Mouse (Mus musculus) frontal cortex, adult 2 months (tissue): ENCODE measurements around the gene Arhgap18. TPM values are rescaled to one million over a fixed set of nuclear protein-coding genes. Genes with fewer than 3 reads are reported as not detected.
A peak's percentile ranks its signal among the peaks of the same experiment; 100 is the strongest.

Source experiments
- DNase-seq, 2 experiments: peaks; one replicate each; pipeline ENCODE4 v3.0.0; 2022; ENCODE audit warnings: low spot score in 1 of 2; ENCODE audit errors: extremely low spot score in 1 of 2
- polyA plus RNA-seq: library from polyadenylated mRNA; depleted of rRNA; stranded (reverse); fragments of >200 nt; gene quantifications from 2 replicates; pipeline ENCODE4 v1.2.3, GENCODE M21; 2012; rRNA removed

The Arhgap18 gene
- polyA plus RNA-seq: 4.6 and 5.7 TPM in 2 replicates

DNA sequence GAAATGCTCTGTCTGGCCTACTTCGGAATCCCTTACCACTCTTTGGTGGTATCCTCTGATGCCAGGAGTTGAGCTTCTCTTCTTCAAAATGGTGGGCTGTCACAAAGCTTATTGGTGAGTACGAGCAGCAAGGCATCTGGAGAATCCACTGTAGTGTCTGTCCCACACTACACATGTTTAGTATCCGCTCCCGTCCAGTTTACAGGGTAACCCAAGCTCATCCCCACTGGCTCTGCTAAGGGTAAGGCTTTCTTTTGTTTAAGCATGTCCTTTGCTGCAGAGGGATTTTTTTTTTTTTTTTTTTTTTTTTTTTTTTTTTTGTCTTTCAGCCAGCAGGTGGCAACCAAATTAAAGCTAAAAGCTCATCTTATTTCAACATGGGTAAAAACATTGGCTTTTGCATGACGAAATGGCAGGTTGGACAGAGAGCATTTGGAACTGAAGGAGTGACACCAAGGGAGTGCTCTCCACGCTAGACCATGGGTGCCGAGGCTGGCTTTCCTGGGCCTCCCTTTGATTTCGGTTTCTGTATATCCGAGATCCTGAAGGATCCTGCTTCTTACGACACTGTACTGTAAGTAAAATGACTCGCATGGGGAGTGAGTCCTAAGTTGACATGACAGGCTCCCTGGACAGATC is at the start of gene Arhgap18:
Arhgap18 (plus strand) TSS at position 493 of the 639 bp plus-strand sequence.
- DNase-seq: no peak

DNA sequence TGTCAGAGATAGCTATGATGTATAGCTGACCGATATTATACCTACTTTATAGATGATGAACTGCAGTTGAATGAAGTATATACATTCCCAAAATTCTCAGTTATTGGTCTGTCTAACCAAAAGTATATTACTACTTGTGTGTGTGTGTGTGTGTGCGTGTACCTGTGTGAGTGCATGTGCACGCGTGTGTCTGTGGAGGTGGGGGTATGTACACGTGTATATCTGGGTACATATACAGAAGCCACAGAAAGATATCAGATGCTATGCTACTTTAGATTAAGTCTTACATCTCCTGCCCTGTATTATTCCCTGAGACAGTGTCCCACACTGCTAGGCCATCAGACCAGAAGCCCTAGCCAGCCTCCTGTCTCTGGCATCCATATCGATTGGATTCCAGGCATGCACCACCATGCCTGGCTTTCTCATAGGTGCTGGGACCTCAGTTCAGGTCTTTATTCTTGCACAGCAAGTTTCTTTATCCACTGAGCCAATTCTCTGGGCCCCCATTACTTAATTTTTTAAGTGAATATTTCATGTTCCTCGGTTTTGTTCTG is 42.7 kb upstream of the Arhgap18 start:
- DNase-seq: no peak

DNA sequence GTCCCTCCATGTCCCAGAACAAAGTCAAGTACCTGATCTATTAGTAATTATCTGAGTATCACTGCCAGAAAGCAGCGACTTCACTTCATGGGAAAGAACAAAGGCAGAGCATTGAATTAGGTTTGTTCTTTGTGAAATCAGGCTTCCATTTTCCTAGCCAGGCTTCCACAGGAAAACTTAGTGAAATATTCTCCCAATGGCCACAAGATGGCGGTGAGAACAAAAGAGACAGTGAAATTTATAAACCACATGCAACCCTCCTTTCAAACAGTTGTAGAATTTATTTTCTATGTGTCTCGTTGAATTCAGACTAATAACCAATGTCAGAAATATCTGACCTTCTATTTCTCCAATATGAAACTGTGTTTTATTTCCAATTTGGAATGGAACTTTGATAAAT is 42.2 kb upstream of the Arhgap18 start:
- DNase-seq: peak; percentile 31 to 79

DNA sequence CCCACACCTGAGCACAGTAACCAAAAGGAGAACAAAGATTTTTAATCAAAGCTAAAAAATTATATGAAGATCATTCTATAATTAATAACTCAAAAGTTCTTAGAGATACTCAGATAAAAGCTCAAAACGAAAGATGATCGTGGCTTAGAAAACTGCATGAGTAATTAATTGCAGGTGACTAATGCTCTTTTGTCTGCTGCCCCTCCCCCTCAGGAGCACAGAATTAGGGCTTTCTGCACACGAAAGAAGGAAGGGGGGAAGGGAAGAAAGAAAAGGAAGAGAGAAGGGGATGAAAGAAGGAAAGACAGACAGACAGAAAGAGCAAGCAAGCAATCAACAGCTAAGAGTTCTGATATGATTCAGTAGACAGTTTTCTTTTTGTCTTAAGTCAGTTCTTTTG is 39.2 kb upstream of the Arhgap18 start:
- DNase-seq: peak in 1 of 2 experiments; percentile 14

DNA sequence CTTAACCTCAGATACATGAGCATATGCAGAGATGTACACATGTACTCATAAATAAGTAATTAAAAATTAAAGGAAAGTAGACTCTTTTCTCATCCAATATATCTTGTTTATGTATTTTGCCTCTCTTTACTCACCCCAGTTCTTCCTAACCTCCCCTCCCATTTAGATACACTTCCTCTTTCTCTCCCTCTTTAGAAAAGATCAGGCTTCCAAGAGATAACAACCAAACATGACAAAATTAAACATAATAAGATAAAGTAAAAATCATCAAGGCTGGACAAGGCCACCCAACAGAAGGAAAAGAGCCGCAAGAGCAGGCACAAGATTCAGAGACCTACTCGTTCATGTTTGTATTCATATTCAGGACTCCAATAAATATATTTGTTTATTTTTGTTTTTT is 28.5 kb upstream of the Arhgap18 start:
- no peak for DNase-seq

DNA sequence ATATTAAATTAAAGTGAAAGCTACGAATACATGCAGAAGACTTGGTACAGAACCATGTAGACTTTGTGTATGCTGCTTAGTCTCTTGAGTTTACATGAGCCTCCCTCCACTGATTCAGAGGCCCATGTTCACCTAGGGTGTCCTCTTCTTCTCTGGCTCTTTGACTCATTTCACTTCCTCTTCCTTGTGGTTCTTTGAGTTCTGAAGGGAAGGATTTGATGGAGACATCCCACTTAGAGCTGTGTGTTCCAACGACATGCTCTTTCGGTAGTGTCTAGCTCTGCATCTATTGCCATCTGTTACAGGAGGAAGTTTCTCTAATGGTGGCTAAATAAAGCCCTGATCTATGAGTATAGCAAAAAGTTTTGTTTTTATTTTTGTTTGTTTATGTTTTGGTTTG is 28.0 kb upstream of the Arhgap18 start:
- no peak for DNase-seq

DNA sequence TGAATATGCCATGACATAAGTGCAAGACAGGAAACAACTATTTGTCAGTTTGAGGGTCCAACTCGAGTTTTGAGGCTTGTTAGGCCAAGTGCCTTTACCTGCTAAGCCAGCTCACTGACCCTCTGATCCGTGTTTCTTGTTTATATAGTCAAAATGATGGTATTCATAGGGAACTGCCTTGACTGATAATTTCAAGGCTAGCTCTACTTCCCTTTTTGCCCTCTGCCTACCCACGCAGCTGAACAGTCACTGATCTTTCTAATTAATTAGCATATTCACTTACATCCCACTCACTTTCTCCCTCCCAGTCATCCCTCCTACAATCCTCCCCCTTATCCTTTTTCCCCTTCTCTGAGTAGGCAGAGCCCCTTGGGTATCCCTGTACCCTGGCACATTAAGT is 2.4 kb upstream of the Arhgap18 start:
- no peak for DNase-seq

DNA sequence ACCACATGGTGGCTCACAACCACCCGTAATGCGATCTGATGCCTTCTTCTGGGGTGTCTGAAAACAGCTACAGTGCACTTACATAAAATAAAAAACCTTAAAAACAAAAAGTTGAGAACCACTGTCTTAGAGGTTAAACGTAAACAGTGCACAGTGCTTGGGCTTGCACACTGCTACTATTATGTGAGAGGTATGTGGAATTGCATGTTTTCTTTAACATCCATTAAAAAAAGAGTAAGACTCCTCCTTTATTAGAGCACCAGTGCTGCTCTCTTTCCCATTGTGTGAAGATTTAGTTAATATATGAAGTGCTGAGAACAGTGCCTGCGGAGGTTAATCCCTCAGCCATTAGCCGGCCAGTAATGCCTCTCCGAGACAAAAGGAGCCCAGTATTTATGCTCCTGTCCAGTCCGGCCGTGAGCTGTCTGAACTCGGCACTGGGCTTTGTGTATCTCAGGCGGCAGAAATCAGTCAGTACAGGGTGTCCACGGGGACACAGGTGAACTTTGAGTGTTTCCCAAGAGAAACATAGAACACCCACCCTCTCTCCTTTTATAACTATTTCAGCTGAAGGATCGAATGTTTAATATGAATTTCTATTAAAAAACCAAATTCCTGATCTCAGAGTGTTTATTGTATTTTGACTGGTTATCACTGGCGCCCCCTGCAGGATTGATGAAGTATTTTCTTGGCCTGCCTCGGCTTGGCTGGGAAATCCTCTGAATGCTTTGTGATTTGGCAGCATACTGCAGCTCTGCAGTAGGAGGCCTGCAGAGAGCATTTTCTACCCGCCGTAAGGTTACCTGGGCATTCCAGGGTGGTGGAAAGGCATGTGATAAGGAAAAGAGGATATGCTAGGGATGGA is 925 bp upstream of the Arhgap18 start:
- DNase-seq: peak; percentile 46 to 82

DNA sequence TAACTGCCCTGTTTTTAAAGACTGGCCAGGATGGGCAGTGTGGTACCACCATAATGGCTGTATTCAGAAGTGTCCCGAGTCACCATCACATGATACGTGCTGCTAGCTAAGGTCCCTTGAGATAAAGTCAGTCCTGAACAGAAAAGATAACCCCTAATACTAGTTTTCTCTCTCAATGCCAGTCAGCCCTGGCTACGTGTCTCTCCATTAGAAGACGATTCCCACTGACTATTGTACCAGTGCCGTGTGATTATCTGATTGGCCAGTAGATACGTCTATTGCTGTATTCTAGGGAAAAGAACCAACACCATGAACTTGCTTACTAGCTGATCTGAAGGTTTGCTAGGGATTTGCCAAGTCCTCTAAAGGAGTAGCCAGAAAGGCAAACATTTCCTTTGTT is 785 bp downstream of the Arhgap18 start:
- DNase-seq: no peak

DNA sequence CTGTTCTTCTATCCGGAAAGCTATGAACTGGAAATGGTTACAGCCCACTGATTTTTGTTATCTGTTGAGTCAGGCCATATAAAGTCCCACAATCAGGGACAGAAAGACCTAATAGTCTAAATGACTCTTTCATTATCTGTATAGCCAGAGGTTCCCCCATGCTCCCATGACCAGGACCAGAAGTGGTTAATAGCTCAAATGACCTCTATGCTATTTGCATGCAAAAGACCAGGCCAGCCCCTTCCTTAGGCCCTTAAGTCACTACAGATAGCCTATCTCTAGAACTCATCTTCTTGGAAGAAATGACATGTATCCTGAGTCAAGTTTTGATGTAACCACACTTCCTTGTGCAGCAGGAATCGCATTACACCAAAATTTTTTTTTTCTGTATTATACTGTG is 4.0 kb downstream of the Arhgap18 start:
- DNase-seq: no peak

DNA sequence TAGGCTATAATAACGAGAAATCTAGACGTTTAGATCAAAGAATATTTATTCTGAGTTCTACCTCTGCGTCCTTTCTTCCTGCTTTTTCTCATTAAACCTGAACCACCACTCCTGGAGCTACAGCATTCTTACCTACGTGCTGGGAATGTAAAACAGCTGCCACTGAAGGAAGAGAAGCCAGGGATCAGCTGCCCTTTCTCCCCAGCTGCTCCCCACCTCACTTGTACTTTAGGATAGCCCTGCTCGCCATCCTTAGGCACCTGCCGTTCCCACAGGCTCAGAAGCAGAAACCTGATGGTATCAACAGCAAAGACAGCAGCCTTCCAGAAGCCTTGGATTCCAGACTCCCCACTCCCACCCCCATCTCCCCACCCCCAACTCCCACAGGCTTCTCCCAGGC is 6.2 kb downstream of the Arhgap18 start:
- no peak for DNase-seq

DNA sequence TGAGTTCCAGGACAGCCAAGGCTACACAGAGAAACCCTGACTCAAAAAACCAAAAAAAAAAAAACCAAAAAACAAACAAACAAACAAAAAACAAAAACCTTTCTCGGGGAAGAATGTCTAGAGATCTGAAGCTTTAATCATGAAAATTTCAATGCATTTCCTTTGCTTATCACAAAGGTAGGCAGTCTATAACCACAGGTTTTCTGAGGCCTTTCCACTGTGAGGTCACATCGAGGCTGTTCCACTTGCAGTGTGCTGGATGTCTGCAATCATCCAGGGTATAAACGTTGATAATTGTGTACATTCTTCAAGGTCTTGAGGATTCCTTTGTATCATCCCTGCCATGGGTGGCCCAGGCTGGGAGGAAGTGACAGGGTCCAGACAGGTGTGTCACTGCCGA is 7.9 kb downstream of the Arhgap18 start:
- no peak for DNase-seq

DNA sequence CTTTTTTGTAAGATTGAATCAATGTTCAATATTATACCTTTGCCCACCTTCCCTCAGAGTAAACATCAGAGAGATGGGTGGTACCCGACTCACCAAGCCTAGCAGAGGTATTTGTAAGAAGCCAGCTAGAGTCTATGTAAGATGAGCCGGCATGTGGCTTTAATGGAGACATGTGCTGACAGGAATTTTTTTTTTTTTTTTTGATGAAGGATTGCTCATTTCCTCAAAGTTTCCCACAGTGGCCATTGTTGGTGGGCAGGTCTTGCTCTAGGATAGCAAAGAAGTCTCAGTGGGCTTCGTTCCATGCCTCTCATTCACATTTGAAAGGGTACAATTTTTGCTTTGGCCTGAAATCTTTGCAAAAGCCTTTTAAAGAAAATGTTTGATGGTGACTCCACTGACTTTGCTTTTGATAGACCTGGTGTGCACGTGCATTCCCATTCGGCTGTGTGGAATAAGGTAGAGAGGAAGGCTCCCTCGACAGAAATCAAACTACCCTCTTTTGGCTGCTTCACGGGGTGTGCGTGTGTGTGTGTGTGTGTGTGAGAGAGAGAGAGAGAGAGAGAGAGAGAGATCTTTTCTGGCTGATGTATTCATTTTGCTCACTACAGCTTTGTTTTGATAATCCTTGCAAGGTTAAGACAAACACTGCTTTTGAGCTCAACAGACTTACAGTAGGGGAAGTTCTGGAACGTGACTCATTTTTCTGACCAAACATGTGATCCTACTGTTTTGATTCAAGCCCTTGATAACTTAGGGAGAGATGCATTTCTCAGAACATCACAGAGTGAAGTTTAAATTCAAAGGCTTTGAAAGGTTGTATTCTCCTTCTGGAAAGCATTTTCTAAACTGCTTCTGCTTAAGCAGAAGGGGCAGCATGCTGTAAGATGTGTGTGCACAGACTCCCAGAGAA is 9.0 kb downstream of the Arhgap18 start:
- DNase-seq: no peak

DNA sequence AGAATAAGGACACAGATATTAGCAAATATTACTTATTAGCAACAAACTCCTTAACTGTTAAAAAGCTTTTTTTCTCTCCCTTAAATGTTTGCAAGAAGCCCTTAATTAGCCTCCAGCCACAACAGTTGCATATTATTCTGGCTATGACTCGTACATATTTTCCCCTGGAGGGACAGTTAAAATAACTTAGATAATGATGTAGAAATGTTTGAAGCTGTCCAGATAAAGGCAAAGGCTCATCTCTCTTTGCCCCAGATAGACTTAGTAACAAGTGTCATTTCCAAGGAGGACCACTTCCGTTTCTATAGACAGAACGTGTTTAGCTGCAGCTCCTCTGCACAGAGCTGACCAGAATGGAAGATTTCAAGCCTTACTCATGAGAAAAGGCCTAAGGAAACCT is 14.0 kb downstream of the Arhgap18 start:
- no peak for DNase-seq

DNA sequence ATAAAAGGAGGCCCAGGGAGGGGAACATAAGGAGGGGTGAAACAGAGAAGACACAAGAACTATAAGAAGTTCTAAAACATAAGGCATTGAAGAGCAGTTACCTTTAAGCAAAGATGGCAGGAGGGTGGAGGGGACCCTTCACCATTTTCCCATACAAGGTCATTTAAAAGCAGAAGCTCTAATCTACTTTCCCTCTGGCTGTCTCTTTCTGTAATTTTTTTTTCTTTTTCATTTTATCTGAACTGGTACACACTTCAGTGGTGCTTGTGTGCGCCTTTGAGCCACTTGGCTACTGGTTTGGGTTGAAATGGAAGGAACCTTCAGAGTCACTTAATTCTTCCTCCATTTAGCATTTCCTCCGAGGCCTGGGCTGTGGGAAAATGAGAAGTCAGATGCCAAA is 15.7 kb downstream of the Arhgap18 start:
- no peak for DNase-seq

DNA sequence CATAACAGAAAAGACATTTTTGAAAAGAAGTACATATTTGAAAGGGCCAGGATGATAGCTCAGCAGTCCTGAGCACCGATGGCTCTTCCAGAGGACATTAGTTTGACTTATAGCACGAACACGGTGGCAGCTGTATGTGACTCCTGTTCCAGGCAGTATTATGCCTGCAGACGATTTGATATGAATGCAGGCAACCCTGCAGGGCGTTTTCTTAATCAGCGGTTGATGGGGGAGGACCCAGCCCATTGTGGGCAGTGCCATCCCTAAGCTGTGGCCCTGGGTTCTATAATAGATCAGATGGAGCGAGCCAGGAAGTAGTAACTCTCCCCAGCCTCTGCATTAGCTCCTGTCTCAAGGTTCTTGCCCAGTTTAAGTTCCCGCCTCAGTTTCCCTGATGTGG is 16.8 kb downstream of the Arhgap18 start:
- no peak for DNase-seq

DNA sequence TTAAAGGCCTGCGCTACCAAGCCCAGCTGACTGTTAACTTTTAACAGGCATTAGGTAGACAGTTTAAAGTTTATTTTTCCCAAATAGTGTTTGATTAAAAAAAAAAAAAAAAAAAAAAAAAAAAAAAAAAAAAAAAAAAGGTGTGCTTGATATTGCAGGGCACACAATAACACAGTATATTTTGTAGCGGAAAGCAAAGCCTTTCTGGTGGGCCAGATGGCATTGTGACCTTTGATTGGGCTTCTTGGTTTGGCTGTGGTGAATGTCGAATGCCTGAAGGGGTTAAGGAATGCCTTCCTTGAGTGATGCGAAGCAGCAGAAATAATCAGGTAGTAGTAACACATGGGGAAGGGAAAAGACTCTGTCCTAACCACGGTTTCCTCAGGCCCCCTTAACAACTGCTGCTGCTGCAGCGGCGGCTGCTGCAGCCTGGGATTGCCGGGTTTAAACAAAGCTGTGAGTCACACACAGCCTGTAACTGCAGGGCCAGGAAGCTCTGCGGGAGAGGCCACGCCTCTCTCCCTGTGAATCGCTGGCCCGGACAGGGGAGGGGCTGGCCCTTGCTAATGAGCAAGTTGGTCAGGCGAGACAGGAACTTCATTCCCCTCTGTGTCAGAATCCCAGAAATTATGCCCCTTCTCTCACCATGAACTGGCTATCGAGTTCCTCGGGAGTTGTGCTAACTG is 18.9 kb downstream of the Arhgap18 start:
- peak; percentile 20 to 73 for DNase-seq

DNA sequence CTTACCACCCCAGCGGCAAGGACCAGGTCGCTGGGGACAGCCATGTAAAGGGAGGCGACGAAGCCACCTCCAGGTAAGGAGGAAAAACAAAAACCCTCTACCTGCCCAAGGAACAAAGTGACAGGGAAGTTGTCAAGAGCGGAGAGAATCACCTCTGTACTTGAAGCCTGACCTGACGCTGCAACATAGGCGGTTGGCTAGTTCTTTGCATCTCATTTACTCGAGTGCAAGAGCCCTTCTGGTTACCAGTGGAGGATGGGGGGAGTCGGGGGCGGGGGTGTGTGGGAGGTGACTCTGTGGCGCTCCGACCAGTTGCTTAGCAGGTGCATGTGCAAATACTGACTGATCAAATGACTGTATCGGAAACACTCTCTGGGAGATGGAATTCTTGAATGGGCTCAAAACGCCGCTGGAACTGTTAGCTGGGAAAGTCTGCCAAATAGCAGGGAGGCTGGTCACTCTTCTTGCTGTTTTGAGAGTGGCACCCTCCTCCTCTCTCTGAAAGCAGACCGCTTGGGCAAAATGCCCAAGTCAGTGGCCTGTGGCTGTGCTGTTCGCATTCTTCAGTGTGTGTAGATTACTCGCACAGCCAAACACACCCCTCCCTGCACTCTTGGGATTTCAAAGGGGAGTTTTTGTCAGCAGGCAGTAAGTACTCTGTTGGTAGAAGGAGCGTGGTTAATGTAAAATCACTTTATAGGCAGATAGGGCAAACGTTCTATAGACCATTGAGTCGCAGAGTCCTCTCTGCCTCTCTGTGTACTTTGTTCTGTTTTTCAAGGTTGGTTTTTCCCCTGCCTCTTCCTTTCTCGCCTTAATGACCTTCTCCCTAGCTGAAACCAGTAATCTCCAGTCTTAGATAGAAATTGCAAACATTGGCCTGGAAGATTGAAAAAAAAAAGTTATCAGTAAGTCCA is 19.7 kb downstream of the Arhgap18 start:
- DNase-seq: peak in 1 of 2 experiments; percentile 46

DNA sequence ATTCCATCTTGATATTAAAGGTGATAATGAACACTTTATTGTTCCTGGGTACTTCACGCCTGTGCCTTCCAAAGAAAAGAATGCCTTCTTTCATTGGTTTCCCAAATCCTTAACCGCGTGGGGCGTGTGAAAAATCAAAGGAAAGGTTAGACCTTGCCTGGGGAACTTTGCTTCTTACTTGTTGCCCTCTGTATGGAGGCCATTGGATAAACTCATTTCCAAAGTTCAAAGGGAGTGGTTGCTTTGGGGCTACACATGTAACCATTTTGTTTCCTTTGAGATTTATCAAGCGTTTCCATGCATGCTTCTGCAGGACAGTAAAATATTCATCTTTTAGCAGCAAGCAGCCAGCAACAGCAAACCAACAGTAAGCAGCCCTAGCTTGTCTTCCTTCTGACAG is 20.3 kb downstream of the Arhgap18 start:
- DNase-seq: no peak
